Comparison of ENCODE assay signal across 11 mouse cellular contexts in the genomic region with DNA sequence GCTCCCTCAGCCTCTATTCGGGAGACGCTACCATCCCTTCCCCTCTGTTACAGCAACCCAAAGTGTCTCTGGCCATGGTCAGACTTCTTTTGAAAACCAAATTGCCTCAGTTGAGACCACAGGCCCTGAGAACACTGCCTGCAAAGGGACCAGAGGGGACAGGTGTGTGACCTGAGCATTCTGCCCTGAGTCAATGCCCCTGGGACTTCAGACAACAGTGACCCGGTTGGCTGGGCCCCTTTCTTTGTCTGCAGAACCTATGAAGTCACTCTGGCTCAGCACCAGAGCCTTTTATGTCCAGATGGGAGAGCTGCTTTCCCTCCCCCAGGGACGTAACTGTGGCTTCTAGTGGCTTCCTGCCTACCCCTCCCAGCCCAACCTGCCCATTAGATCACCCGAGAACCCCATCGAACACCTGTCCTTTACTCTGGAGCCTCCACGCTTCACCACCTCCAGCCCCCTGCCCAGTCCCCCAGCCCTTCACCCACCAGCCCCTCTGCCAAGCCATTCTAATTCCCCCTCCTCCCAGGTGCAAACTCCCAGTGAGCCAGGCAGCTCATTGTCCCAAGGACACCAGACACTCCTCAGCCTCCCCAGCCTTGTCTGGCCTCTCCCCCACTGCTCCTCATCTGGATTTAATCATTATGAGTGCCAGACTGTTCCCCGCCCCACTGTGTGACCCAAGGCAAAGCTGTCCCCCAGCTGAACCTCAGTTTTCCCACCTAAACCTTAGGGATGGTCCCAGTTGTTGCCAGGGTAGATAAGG. TPM values are rescaled to one million over a fixed set of nuclear protein-coding genes. Genes with fewer than 3 reads are reported as not detected.
DNase-seq lines count a peak whose midpoint lies in the region; ATAC-seq and TF ChIP-seq lines count a peak whose summit lies in the region.
"Had no signal": no experiment of that assay in that cellular context is flagged by ENCODE, and none has a peak within 500 bp of the region (broad histone marks: within the 10 kb centered on the region; RNA-seq: fewer than 3 reads in every experiment).

No protein-coding gene starts in this region.

- H3K27me3 ChIP-seq in hindbrain, embryonic 10.5 days (ENCODE audit: insufficient read depth, poor library complexity, severe bottlenecking) = 0 out of 2 replicates have a peak, but pooled peaks cover 3% of the 10 kb centered on the region
- H3K27me3 ChIP-seq in hindbrain, embryonic 16.5 days (replicated peaks; ENCODE audit: control insufficient read depth, insufficient read depth, low read length) = no peaks in the 10 kb centered on the region
- H3K27me3 ChIP-seq in cerebellum, adult 2 months (ENCODE audit: control insufficient read depth, insufficient read depth, low read length) = no peaks in the 10 kb centered on the region
- no peaks in the 10 kb centered on the region for H3K27me3 ChIP-seq in embryonic facial prominence, embryonic 13.5 days

- DNase-seq in hindbrain, embryonic 10.5 days (ENCODE audit: low spot score) = peak; percentile 46
- DNase-seq in cerebellum, adult 2 months = peak; percentile 59 to 66
- peak; percentile 50 for DNase-seq in neural tube, embryonic 10.5 days (ENCODE audit: extremely low spot score, low spot score)
- no peak for DNase-seq in lung, postnatal 14 days
- no peak for DNase-seq in spleen, postnatal 14 days (ENCODE audit: low spot score in 2 of 2)
- no peak for DNase-seq in right cerebral cortex, postnatal 36 days (ENCODE audit: low spot score in 2 of 2)
- DNase-seq: kidney, adult 11 months had no signal

- ATAC-seq in hindbrain, embryonic 16.5 days = no peak
- no peak for ATAC-seq in embryonic facial prominence, embryonic 13.5 days (ENCODE audit: insufficient number of reproducible peaks, insufficient read depth, low FRiP score, low TSS enrichment, low read depth)
- ATAC-seq: forebrain, embryonic 13.5 days had no signal

- 45% methylated on average over 8 of the region's 8 CpGs for WGBS in hindbrain, embryonic 10.5 days
- 52% methylated on average over 8 of the region's 8 CpGs for WGBS in hindbrain, embryonic 16.5 days
- 21% methylated on average over 8 of the region's 8 CpGs for WGBS in cerebellum, adult 2 months
- WGBS in embryonic facial prominence, embryonic 13.5 days = 28% methylated on average over 8 of the region's 8 CpGs

- H3K4me1 ChIP-seq in hindbrain, embryonic 10.5 days (replicated peaks) = peaks cover 65% of the 10 kb centered on the region
- H3K4me1 ChIP-seq in hindbrain, embryonic 16.5 days (ENCODE audit: control insufficient read depth, insufficient read depth, low read depth, low read length) = peaks cover 13% of the 10 kb centered on the region
- peaks cover 78% of the 10 kb centered on the region for H3K4me1 ChIP-seq in cerebellum, adult 2 months (ENCODE audit: control insufficient read depth, insufficient read depth, low read length)
- H3K4me1 ChIP-seq in embryonic facial prominence, embryonic 13.5 days = peaks cover 57% of the 10 kb centered on the region

- no peak overlapping the region for H3K4me3 ChIP-seq in hindbrain, embryonic 10.5 days
- no peak overlapping the region for H3K4me3 ChIP-seq in hindbrain, embryonic 16.5 days (ENCODE audit: low read length)
- no peak overlapping the region for H3K4me3 ChIP-seq in cerebellum, adult 2 months (replicated peaks; ENCODE audit: insufficient read depth, low read depth, low read length)
- no peak overlapping the region for H3K4me3 ChIP-seq in embryonic facial prominence, embryonic 13.5 days
- H3K4me3 ChIP-seq: forebrain, embryonic 13.5 days had no signal

- no peak overlapping the region for H3K9ac ChIP-seq in hindbrain, embryonic 16.5 days (ENCODE audit: low read depth, low read length)
- peak overlapping the region; percentile 16; the same call in 1 of the 2 replicates for H3K9ac ChIP-seq in embryonic facial prominence, embryonic 13.5 days
- H3K9ac ChIP-seq: forebrain, embryonic 13.5 days had no signal

- H3K4me2 ChIP-seq in hindbrain, embryonic 16.5 days (ENCODE audit: low read length) = no peak overlapping the region
- no peak overlapping the region for H3K4me2 ChIP-seq in embryonic facial prominence, embryonic 13.5 days
- H3K4me2 ChIP-seq: forebrain, embryonic 13.5 days; heart, embryonic 11.5 days had no signal

- peaks cover 36% of the 10 kb centered on the region for H3K36me3 ChIP-seq in hindbrain, embryonic 10.5 days
- H3K36me3 ChIP-seq in hindbrain, embryonic 16.5 days (ENCODE audit: control insufficient read depth, insufficient read depth, low read length) = peaks cover 16% of the 10 kb centered on the region
- H3K36me3 ChIP-seq in embryonic facial prominence, embryonic 13.5 days = peaks cover 31% of the 10 kb centered on the region

- no peak for TF ChIP-seq CTCF in cerebellum, adult 2 months (IDR thresholded peaks at IDR 0.05; ENCODE audit: borderline replicate concordance, insufficient read depth, low read depth, low read length)

- peak overlapping the region; percentile 80 for H3K27ac ChIP-seq in hindbrain, embryonic 10.5 days
- H3K27ac ChIP-seq in hindbrain, embryonic 16.5 days (ENCODE audit: low read depth, low read length) = no peak overlapping the region
- peak overlapping the region; percentile 82 for H3K27ac ChIP-seq in cerebellum, adult 2 months (ENCODE audit: insufficient read depth, low read length)
- peak overlapping the region; percentile 77 for H3K27ac ChIP-seq in embryonic facial prominence, embryonic 13.5 days
- H3K27ac ChIP-seq: forebrain, embryonic 13.5 days had no signal

- no peaks in the 10 kb centered on the region for H3K9me3 ChIP-seq in hindbrain, embryonic 10.5 days
- H3K9me3 ChIP-seq in hindbrain, embryonic 16.5 days (ENCODE audit: control insufficient read depth, low read length) = no peaks in the 10 kb centered on the region
- H3K9me3 ChIP-seq in embryonic facial prominence, embryonic 13.5 days = no peaks in the 10 kb centered on the region
- H3K9me3 ChIP-seq: forebrain, embryonic 13.5 days had no signal

- TF ChIP-seq POLR2A in cerebellum, adult 2 months (IDR thresholded peaks at IDR 0.05; ENCODE audit: borderline replicate concordance, insufficient read depth, low read length) = no peak

RNA-seq across cellular contexts. Expression of gene Trim62, which starts 20.8 kb away (rescaled TPM):
- 12.1 and 14.5 TPM in 2 replicates for polyA plus RNA-seq in hindbrain, embryonic 10.5 days (2016; fragmentation: Nextera tagmentation; extraction: Ambion mirVana)
- polyA plus RNA-seq in hindbrain, embryonic 16.5 days (2015; fragmentation: Nextera tagmentation; extraction: Ambion mirVana) = 23.8 and 25.1 TPM in 2 replicates
- 107 and 129 TPM in 2 replicates for polyA plus RNA-seq in cerebellum, adult 2 months (2012; rRNA removed)
- 8.2 and 11.0 TPM in 2 replicates for polyA plus RNA-seq in embryonic facial prominence, embryonic 13.5 days (2015; fragmentation: Nextera tagmentation; extraction: Ambion mirVana)

RNA-seq across cellular contexts. Expression of gene Azin2, which starts 58.0 kb away (rescaled TPM):
- 11.8 and 15.0 TPM in 2 replicates for polyA plus RNA-seq in hindbrain, embryonic 10.5 days (2016; fragmentation: Nextera tagmentation; extraction: Ambion mirVana)
- polyA plus RNA-seq in hindbrain, embryonic 16.5 days (2015; fragmentation: Nextera tagmentation; extraction: Ambion mirVana) = 23.0 and 23.3 TPM in 2 replicates
- 64.6 TPM in 2 replicates for polyA plus RNA-seq in cerebellum, adult 2 months (2012; rRNA removed)
- polyA plus RNA-seq in embryonic facial prominence, embryonic 13.5 days (2015; fragmentation: Nextera tagmentation; extraction: Ambion mirVana) = 31.5 and 36.3 TPM in 2 replicates

Comparison
In these comparisons a context has a peak if more than half of its experiments do, and no peak if none do; other contexts are left out.
1. DNase-seq: peak in hindbrain, embryonic 10.5 days (single experiment), cerebellum, adult 2 months (2 of 2) and neural tube, embryonic 10.5 days (single experiment); none in lung, postnatal 14 days (single experiment), spleen, postnatal 14 days (0 of 2) and right cerebral cortex, postnatal 36 days (0 of 2).